Mouse (Mus musculus) induced T-regulatory cell, adult 2 months (primary cell): Measurements from ENCODE around the gene Pde4c.

ENCODE experiments used
- DNase-seq: peaks from one replicate; pipeline ENCODE4 v3.0.0-alpha.2; 2012; ENCODE audit warnings: low read depth

The Pde4c gene

GRCm38 (mm10) chr8:70766571-70767440, 43.3 kb downstream of the Pde4c start:
- peak; percentile 77 for DNase-seq

DNA sequence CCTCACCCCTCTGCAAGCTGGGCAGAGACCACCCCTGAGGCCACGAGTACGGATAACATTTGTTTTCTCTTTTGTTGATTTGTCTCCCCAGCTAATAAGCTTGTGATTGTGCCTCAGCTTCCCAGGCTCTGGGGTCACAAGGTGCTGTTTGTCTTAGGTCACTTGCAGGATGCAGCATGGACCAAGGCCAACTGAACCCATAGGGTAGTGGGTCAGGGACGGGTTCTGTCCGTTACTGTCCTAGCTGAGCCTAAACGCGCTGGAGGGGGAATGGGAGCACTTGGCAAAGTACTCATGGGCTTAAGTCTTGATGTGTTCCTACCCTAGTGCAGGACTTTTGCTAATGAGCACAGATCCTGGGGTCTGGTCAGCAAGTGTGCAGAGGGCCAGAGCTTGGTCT, 44.0 kb downstream of the Pde4c start:
- DNase-seq: no peak

DNA sequence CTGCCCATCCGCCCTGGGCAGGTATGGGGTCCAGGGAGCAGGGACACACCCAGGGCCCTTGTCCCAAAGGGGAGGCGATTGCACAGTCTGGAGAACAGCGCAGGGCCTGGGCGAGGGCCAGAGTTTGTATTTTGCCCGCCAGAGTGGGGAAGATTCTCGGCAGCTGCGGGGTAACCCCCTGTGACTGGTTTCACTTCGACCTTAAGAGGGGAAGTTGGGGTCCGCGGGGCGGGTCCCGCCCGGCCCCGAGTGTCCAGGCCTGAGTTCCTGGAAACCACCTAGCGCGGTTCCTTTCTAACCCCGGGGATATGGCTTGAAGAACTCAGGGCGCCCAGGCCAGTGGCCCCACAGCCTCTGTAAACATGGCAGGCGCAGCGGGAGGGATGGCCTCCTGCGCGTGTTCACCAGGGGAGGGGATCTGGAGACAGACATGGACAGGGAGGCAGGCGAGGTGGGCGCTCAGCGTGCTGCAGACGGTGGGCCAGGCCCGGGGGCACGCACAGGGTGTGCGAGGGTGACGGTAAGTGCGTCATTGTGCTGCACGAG, 44.8 kb downstream of the Pde4c start:
- DNase-seq: no peak

DNA sequence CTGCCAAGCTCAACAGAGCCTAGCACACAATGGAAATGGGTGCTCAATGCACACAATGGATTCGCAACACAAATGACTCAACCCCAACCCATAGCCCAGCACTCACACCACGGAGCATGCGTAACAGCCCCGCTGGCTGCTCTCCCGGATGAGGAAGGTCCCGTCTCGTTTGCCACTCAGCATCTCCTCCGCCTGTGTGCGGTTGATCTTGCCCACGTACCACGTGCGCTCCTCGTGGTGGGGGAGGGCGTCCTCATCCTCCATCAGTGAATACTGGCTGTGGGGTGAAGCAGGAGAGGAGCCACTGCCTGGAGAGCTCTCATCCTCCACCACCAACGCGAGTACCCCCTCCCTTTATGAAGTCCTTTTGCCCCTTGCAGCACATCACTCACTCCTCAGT, 45.4 kb downstream of the Pde4c start:
- DNase-seq: no peak

GRCm38 (mm10) chr8:70769359-70769758, 45.8 kb downstream of the Pde4c start:
- peak; percentile 98 for DNase-seq

DNA sequence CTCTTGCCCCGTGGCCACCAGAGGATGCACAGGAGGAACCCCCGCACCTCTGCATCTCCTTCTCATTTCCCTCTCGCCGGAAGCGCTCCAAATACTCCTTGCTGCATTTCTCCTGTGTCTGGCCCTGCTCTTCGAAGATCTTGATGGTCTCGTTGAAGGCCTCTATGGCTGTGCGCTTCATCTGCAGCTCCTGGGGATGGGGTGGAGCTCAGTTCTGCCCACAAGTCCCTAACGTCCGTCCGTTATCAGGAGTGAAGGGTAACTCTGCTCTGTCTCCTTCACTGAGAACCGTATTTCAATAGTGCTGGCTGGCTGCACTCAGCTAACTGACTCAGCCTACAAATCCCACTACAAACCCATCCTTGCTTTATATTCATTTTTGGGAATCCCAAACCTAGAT, 46.3 kb downstream of the Pde4c start:
- DNase-seq: no peak

DNA sequence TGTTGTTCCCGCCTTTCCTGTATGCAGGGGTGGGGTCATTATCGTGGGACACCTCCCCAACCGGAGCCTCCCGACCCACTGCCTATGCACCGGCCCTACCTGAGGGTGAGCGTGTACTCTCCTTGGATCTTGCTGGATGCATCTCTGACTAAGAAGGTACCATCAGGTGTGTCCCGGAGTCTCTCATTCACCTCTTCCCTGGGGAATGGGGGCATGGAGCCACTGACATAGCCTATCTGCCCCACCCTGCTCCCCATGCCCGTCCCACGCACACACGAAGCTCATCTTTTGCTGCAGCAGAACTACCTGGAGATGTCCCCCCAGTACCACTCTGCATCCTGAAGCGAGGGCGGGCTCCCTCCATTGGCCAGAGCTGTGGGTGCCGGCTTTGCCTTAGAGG, 47.2 kb downstream of the Pde4c start:
- DNase-seq: no peak

DNA sequence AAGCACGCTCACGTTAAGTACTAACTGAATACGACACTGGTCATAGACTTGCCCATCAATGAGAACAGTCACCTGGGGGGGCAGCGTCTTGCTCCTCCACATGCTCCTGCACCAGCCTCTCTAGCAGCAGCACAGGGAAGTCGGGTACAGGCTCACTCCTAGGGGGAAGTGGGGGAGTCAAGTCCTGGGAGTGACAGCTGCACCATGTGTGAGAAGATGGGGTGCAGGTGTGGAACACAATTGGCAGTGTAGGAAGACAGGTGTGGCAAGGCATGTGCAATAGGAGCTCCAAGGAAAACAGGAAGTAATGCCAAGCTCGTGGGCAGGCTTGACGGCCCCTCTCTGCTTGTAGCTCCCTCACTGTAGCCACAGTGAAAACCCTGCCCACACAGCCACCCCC, 47.7 kb downstream of the Pde4c start:
- DNase-seq: no peak

GRCm38 (mm10) chr8:70772075-70772474, 48.6 kb downstream of the Pde4c start:
- DNase-seq: no peak

GRCm38 (mm10) chr8:70772890-70773289, 49.4 kb downstream of the Pde4c start:
- DNase-seq: peak; percentile 38

DNA sequence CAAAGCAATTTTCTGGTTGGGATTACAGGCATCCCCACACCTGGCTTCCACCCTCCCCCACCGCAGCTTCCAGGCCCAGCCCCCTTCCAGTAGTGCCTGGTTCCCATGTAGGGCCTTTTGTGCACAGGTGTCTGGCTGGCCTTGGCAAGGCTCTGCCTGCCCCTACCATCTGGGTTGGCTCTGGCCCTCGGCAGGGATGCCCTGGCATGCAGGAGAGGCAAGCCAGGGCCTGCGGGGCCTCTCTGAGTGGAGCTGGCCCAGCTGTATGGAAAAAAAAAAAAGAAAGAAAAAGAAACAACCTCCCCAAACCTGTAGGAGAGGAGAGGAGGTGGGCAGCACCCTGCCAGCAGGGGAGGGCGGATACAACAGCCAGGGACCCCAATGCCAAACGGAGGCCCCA, 49.9 kb downstream of the Pde4c start:
- DNase-seq: no peak

GRCm38 (mm10) chr8:70773833-70774232, 50.3 kb downstream of the Pde4c start:
- no peak for DNase-seq

DNA sequence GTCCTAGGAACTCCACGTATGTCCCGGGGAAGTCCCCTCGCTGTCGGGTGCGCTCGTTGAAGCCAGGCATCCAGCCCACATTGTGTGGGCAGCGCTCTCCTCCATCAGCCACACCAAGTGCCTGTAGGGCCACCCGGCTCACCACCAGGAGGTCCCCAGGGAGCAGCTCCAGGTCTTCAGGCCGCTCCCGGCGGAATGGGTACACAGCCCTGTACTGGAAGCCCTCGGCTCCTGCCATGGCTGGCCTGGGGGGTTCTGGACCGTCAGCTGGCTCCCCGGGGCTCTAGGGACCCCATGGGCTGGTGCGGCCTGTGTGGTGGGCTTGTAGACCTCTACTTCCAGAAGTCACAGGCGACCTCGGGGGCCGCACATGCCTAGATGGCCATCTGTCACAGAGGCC, 51.2 kb downstream of the Pde4c start:
- DNase-seq: no peak

- no peak for DNase-seq
Measured at GRCm38 (mm10) chr8:70775227-70775626, 51.7 kb downstream of the Pde4c start.

GRCm38 (mm10) chr8:70775851-70776495, 52.5 kb downstream of the Pde4c start:
- peak; percentile 62 for DNase-seq

DNA sequence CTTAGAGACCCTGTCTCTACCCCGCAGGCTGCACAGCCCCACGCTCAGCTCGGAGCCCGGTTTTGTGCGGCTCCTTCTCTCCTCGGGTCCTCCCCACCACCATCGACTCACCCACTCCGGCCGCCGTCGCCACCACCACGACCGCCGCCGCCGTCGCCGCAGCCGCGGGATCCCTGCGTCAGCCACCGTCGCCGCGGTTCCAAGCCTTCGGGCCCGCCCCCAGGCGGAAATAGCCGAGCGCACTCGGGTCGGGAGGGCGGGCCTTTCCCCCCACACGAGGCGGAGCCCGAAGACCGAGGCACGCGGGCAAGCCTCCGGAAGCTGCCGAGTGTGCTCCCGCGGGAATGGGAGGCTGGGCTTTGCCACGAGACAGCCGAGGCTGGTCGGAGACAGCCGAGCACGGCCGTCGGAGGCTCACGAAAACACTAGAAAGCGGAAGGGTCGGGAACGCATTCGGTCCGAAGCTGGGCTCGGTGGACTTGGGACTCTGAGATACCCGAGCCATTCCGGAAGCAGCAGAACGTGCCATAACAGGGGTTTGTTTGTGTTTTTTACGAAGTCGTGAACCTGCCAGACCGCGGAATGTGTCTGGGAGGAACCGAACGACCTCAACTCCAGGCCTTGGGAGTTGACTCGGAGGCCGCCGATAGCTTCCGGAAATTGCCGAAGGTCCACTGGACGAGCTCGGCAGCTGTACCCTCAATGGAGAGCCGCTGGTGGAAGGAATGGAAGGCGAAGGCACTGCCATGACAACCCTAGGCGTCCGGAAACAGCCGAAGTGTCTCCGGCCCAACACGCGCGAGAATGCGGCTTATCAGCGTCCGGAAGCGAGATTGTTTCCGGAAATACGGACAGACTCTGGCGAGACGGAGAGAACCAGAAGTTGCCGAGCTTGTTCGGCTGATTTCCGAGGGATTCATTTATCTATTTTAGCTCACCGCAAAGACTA, 53.2 kb downstream of the Pde4c start, which contains the start of gene Pik3r2:
TSS of gene Pik3r2 (minus strand) at position 218 of the 949 bp plus-strand sequence.
- peak; percentile 97 for DNase-seq

GRCm38 (mm10) chr8:70780093-70780492, 56.6 kb downstream of the Pde4c start:
- DNase-seq: no peak

DNA sequence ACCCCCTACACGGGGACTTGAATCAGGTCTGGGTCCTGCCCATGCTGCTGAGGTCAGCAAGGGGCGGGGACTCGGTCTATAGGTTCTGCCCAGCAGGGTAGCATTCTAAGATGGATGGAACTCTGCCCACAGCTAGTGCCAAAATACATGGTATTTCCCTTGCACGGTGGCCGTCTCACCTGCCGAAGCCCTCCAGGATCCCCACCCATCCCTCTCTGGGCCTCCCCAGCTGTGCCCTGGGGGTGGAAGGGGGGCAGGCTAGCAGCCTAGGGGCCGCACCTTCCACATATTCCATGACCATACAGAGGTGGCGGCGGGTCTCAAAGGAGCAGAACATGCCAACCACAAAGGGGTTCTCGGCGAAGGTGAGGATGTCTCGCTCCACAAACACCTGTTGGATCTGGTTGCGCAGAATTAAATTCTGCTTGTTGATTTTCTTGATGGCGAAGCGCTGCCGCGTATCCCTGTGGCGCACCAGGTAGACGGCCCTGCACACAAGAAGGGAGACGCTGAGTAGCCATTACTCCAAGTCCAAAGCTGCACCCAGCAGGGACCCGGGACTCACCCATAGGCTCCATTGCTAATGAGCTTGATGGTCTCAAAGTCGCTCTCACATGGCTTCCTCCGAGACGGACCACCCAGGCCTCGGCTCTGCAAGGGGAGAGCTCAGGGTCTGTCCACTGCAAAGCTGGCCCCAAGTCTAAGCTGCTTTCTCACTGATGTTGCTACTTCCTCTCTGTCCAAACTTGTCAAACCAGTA, 63.0 kb downstream of the Pde4c start:
- DNase-seq: no peak

DNA sequence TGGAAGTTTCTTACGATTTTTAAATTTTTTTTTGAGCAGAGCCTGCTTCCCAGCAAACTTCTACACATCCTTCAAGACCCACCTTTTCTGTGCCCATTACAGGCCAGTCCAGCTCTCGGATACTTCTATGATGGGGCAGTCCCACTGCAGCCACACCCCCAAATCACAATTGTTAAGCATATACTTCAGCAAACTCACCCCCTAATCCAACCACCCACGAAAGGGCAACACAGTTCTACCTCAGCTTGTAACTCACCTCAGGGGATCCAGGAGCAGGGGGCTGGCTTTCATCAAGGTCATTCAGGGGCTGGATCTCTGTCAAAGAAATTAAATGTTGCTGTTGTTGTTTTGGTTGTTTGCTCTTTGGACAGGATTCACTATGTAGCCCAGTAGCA, 63.5 kb downstream of the Pde4c start:
- no peak for DNase-seq

DNA sequence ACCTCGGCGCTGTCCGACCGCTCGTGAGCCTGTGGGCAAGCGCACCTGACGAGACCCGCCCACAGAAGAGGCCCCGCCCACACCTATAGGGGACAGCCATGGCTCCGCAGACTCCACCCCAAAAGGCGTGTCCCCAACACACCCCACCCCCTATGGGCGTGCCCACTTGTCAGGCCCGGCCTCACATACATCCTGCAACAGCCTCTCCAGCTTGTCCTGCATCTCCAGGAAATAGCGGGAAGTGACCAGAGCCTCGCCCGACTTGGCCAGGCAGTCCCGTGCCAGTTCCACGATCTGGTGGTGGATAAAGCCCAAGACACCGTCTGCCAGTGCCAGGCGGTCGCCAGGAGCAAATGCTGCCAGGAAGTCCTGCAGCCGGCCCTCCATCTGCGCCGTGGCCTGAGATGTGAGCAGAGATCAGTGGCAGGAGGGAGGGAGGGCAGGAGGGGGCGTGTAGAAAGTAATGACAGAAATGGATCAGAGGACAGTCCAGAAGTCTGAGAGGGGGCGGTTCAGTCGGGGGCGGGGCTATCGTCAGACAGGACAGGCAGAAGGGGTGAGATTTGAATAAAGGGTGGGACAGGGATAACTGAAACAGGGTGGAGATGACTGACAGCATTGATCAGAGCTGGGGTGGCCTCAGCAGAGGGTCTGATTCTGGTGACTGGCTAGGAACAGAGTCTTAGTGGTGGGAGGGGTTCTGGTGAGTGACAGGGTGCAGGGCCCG, 64.6 kb downstream of the Pde4c start:
- DNase-seq: no peak

DNA sequence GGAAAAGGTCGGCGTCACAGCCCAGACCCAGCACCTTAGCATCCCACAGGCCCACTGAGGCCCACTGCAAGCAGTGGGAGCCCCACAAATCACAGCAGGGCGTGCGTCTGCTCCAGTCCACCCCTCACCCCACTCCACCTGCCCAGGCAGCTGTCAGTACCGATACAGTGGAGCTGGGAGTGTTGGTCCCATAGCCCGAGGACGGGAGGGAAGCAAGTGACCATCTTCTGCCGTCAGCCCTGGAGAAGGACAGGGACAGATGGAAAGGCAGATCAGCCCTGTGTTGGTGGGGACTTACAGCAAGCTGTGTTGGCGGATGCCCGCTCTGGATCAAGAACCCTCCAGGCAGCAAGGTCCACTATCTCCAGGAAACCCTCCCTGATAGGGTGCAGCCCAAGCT, 65.5 kb downstream of the Pde4c start:
- no peak for DNase-seq
